Mouse (Mus musculus): ENCODE results near the gene Pbp2. TPM values are rescaled to one million over a fixed set of nuclear protein-coding genes. Genes with fewer than 3 reads are reported as not detected.

Pbp2 gene
- polyA plus RNA-seq, 1 experiment from 2014 or later: not detected

DNA sequence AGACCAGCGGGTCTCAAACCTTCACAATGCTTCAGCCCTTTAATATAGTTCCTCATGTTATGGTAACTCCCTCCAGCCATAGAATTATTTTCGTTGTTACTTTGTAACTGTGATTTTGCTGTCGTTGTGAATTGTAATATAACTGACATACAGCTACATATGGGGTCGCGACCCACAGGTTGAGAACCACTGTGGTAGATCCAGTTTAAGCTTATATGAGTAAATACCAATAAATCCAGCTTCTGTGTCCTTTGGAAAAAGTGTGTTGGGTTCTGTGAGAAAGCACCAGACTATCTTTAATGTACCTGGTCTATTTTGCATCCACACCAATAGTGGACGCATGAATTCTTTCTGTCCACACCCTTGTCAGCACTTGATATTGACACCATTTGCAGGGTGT, 31.9 kb downstream of the Pbp2 start:
- Histone ChIP-seq H3K27ac (ENCODE audit: low read depth, low read length) (no peak overlapping the region), H3K27me3 (replicated peaks; ENCODE audit: control insufficient read depth, insufficient read depth, low read length) (no peaks in the 10 kb centered on the region), H3K4me2 (replicated peaks; ENCODE audit: low read depth) (no peak overlapping the region), H3K9me3 (ENCODE audit: control insufficient read depth) (no peaks in the 10 kb centered on the region), H3K4me3 (ENCODE audit: low read depth, low read length) (no peak overlapping the region), H3K9ac (ENCODE audit: low read depth, low read length) (no peak overlapping the region), H3K4me1 (replicated peaks; ENCODE audit: control insufficient read depth, insufficient read depth, low read length) (no peaks in the 10 kb centered on the region; the same call in 1 of the 2 replicates), H3K36me3 (ENCODE audit: control insufficient read depth, insufficient read depth) (no peaks in the 10 kb centered on the region)
- WGBS: 86% methylated on average over 6 of the region's 6 CpGs
- TF ChIP-seq CTCF (IDR thresholded peaks at IDR 0.05; ENCODE audit: low read depth): no peak
- ATAC-seq: no peak

GRCm38 (mm10) chr6:135276474-135277295, 33.5 kb downstream of the Pbp2 start:
- ATAC-seq: no peak; the same call in 1 of the 2 replicates
- H3K27ac ChIP-seq (ENCODE audit: low read depth, low read length): no peak overlapping the region

GRCm38 (mm10) chr6:135275231-135275630, 35.0 kb downstream of the Pbp2 start:
- H3K4me1 ChIP-seq (replicated peaks; ENCODE audit: control insufficient read depth, insufficient read depth, low read length): no peaks in the 10 kb centered on the region; the same call in 1 of the 2 replicates
- WGBS: 79% methylated on average over 4 of the region's 4 CpGs
- H3K27me3 ChIP-seq (replicated peaks; ENCODE audit: control insufficient read depth, insufficient read depth, low read length): no peaks in the 10 kb centered on the region
- H3K9ac ChIP-seq (ENCODE audit: low read depth, low read length): no peak overlapping the region
- no peak for TF ChIP-seq CTCF (IDR thresholded peaks at IDR 0.05; ENCODE audit: low read depth)
- no peak overlapping the region for H3K4me3 ChIP-seq (ENCODE audit: low read depth, low read length)
- no peak overlapping the region for H3K4me2 ChIP-seq (replicated peaks; ENCODE audit: low read depth)
- ATAC-seq: no peak
- no peaks in the 10 kb centered on the region for H3K36me3 ChIP-seq (ENCODE audit: control insufficient read depth, insufficient read depth)
- no peaks in the 10 kb centered on the region for H3K9me3 ChIP-seq (ENCODE audit: control insufficient read depth)
- H3K27ac ChIP-seq (ENCODE audit: low read depth, low read length): no peak overlapping the region

More at GRCm38 (mm10) chr6:135276474-135277295, 33.5 kb downstream of the Pbp2 start:
- Histone ChIP-seq H3K36me3 (ENCODE audit: control insufficient read depth, insufficient read depth) (no peaks in the 10 kb centered on the region), H3K4me3 (ENCODE audit: low read depth, low read length) (no peak overlapping the region), H3K27me3 (replicated peaks; ENCODE audit: control insufficient read depth, insufficient read depth, low read length) (no peaks in the 10 kb centered on the region), H3K4me2 (replicated peaks; ENCODE audit: low read depth) (no peak overlapping the region), H3K9me3 (ENCODE audit: control insufficient read depth) (no peaks in the 10 kb centered on the region), H3K4me1 (replicated peaks; ENCODE audit: control insufficient read depth, insufficient read depth, low read length) (no peaks in the 10 kb centered on the region; the same call in 1 of the 2 replicates), H3K9ac (ENCODE audit: low read depth, low read length) (no peak overlapping the region)
- 71% methylated on average over 6 of the region's 6 CpGs for WGBS
- TF ChIP-seq CTCF (IDR thresholded peaks at IDR 0.05; ENCODE audit: low read depth): no peak

- no peak overlapping the region for H3K9ac ChIP-seq (ENCODE audit: low read depth, low read length)
- no peak overlapping the region for H3K27ac ChIP-seq (ENCODE audit: low read depth, low read length)
- TF ChIP-seq CTCF (IDR thresholded peaks at IDR 0.05; ENCODE audit: low read depth): no peak
- H3K36me3 ChIP-seq (ENCODE audit: control insufficient read depth, insufficient read depth): no peaks in the 10 kb centered on the region
- no peaks in the 10 kb centered on the region; the same call in 1 of the 2 replicates for H3K4me1 ChIP-seq (replicated peaks; ENCODE audit: control insufficient read depth, insufficient read depth, low read length)
- no peak for ATAC-seq
- H3K4me3 ChIP-seq (ENCODE audit: low read depth, low read length): no peak overlapping the region
- H3K4me2 ChIP-seq (replicated peaks; ENCODE audit: low read depth): no peak overlapping the region
- no peaks in the 10 kb centered on the region for H3K9me3 ChIP-seq (ENCODE audit: control insufficient read depth)
- 67% methylated on average over 6 of the region's 6 CpGs for WGBS
- H3K27me3 ChIP-seq (replicated peaks; ENCODE audit: control insufficient read depth, insufficient read depth, low read length): no peaks in the 10 kb centered on the region
Observed at GRCm38 (mm10) chr6:135273066-135273465, 37.1 kb downstream of the Pbp2 start.

DNA sequence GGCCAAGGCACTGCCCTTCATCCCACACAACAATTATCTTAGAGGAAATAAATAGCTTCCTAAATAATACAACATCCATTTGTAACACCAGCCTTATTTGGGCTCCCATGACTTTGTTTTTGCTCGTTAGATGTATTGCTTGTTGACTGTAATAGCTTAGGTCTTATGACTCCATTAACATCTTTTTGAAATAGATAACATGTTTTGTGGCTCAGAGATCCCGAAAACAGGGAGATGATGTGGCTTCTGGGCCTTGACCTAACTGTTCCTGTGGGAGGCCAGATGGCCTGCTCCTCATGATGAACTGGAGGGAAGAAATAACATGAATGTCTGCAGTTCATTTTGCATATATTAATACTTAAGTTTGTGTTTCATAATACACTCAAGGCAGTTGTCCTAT, 38.4 kb downstream of the Pbp2 start:
- ATAC-seq: no peak

GRCm38 (mm10) chr6:135269626-135270025, 40.6 kb downstream of the Pbp2 start:
- 68% methylated on average over 6 of the region's 6 CpGs for WGBS

More for the DNA sequence above, 38.4 kb downstream of the Pbp2 start:
- Histone ChIP-seq H3K27me3 (replicated peaks; ENCODE audit: control insufficient read depth, insufficient read depth, low read length) (no peaks in the 10 kb centered on the region), H3K27ac (ENCODE audit: low read depth, low read length) (no peak overlapping the region), H3K4me1 (replicated peaks; ENCODE audit: control insufficient read depth, insufficient read depth, low read length) (no peaks in the 10 kb centered on the region), H3K9ac (ENCODE audit: low read depth, low read length) (no peak overlapping the region), H3K4me3 (ENCODE audit: low read depth, low read length) (no peak overlapping the region), H3K4me2 (replicated peaks; ENCODE audit: low read depth) (no peak overlapping the region), H3K9me3 (ENCODE audit: control insufficient read depth) (no peaks in the 10 kb centered on the region), H3K36me3 (ENCODE audit: control insufficient read depth, insufficient read depth) (no peaks in the 10 kb centered on the region)
- no peak for TF ChIP-seq CTCF (IDR thresholded peaks at IDR 0.05; ENCODE audit: low read depth)
- WGBS: 81% methylated on average over 2 of the region's 2 CpGs

More at GRCm38 (mm10) chr6:135269626-135270025, 40.6 kb downstream of the Pbp2 start:
- no peak overlapping the region for H3K9ac ChIP-seq (ENCODE audit: low read depth, low read length)
- no peaks in the 10 kb centered on the region for H3K36me3 ChIP-seq (ENCODE audit: control insufficient read depth, insufficient read depth)
- no peak overlapping the region for H3K27ac ChIP-seq (ENCODE audit: low read depth, low read length)
- no peak for ATAC-seq
- H3K27me3 ChIP-seq (replicated peaks; ENCODE audit: control insufficient read depth, insufficient read depth, low read length): no peaks in the 10 kb centered on the region
- no peak for TF ChIP-seq CTCF (IDR thresholded peaks at IDR 0.05; ENCODE audit: low read depth)
- no peak overlapping the region for H3K4me2 ChIP-seq (replicated peaks; ENCODE audit: low read depth)
- H3K4me1 ChIP-seq (replicated peaks; ENCODE audit: control insufficient read depth, insufficient read depth, low read length): no peaks in the 10 kb centered on the region
- no peak overlapping the region for H3K4me3 ChIP-seq (ENCODE audit: low read depth, low read length)
- H3K9me3 ChIP-seq (ENCODE audit: control insufficient read depth): no peaks in the 10 kb centered on the region
